In genomic region chr16:92410344-92410743, GRCm38 (mm10) we compare ENCODE assay signal across 22 mouse cellular contexts. TPM values are rescaled to one million over a fixed set of nuclear protein-coding genes. Genes with fewer than 3 reads are reported as not detected.
"Had no signal": no experiment of that assay in that cellular context is flagged by ENCODE, and none has a peak within 500 bp of the region (broad histone marks: within the 10 kb centered on the region; RNA-seq: fewer than 3 reads in every experiment).

No protein-coding gene starts in this region.

- H3K9me3 ChIP-seq: lung, embryonic 15.5 days; midbrain, embryonic 10.5 days; midbrain, embryonic 12.5 days; neural tube, embryonic 12.5 days; stomach, embryonic 15.5 days had no signal

- H3K27me3 ChIP-seq: lung, embryonic 15.5 days; midbrain, embryonic 12.5 days; neural tube, embryonic 12.5 days; stomach, embryonic 15.5 days had no signal

- DNase-seq: liver, postnatal 0 days; lung, adult 2 months; lung, postnatal 4 days; midbrain, embryonic 14.5 days; right cerebral cortex, postnatal 14 days; right cerebral cortex, postnatal 4 days; spleen, adult 18-20 months; thymus, adult 2 months; thymus, postnatal 25 days; thymus, postnatal 4 days had no signal

- H3K27ac ChIP-seq: lung, embryonic 15.5 days; midbrain, embryonic 10.5 days; midbrain, embryonic 12.5 days; neural tube, embryonic 12.5 days; stomach, embryonic 15.5 days; stomach, postnatal 0 days had no signal

- H3K4me3 ChIP-seq: lung, embryonic 15.5 days; midbrain, embryonic 10.5 days; midbrain, embryonic 12.5 days; neural tube, embryonic 12.5 days; stomach, embryonic 15.5 days had no signal

- H3K9ac ChIP-seq: liver, postnatal 0 days; lung, embryonic 15.5 days; midbrain, embryonic 12.5 days; neural tube, embryonic 12.5 days; stomach, embryonic 15.5 days had no signal

- H3K36me3 ChIP-seq: lung, embryonic 15.5 days; midbrain, embryonic 10.5 days; midbrain, embryonic 12.5 days; neural tube, embryonic 12.5 days; stomach, embryonic 15.5 days had no signal

- ATAC-seq: liver, postnatal 0 days; lung, postnatal 0 days; midbrain, embryonic 16.5 days had no signal

- H3K4me2 ChIP-seq: lung, embryonic 15.5 days; midbrain, embryonic 12.5 days; neural tube, embryonic 12.5 days; stomach, embryonic 15.5 days had no signal

RNA-seq across cellular contexts. Expression of gene Kcne1, which starts 51.1 kb away (rescaled TPM):
- total RNA-seq: megakaryocyte, adult 5-6 weeks; megakaryocyte-erythroid progenitor cell, adult 5-6 weeks; neutrophil, adult 5-6 weeks had no signal
- polyA plus RNA-seq: liver, postnatal 0 days; lung, adult 2 months; midbrain, embryonic 12.5 days; midbrain, embryonic 14.5 days; midbrain, embryonic 16.5 days; neural tube, embryonic 12.5 days; small intestine, adult 2 months had no signal
